Mouse (Mus musculus): ENCODE data around the gene Mpdu1.
"Not testable (repeated sequence)": the region's sequence is repeated elsewhere in the genome, so short reads cannot be mapped to it uniquely, and the experiment has no call there.

Gene Mpdu1

DNA sequence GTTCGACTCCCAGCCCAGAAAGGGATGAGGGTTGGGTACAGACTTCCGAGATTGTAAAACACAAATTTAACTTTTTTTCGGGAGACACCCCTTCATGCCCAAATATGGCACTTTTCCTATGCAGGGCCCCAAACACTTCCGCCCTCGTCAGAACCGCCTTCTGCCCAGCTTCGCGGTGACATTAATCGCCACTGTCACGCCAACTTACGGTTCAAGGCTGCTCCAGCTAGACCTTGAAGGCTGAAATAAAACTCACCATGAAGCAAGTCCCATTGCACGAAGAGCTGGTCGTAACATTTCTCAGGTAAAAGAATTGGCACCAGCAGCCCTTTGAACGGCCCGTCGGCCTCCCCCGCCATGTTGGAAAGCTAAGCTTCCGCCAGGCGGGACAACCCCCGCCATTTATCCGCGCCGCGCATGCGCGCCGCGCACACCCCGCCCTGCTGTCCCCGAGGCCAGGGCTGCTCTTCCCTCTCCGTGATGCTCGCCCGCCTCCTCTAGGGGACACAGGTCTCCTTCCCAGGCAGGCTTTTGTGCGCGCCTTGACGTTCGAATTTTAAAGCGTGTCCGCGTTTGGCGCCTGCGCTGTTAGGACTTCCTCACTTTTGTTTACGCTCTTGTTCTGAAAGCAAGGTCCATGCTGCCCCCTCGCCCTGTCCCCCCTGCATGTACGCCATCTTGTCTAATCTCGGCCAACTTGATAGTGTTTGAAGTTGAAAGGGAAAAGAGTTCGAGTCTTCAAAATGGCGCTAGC lies at the start of gene Mpdu1:
TSS of gene Mpdu1 (minus strand) at position 430 of the 754 bp plus-strand sequence.
- DNase-seq (ENCODE audit: low spot score), result peak; percentile 92

DNA sequence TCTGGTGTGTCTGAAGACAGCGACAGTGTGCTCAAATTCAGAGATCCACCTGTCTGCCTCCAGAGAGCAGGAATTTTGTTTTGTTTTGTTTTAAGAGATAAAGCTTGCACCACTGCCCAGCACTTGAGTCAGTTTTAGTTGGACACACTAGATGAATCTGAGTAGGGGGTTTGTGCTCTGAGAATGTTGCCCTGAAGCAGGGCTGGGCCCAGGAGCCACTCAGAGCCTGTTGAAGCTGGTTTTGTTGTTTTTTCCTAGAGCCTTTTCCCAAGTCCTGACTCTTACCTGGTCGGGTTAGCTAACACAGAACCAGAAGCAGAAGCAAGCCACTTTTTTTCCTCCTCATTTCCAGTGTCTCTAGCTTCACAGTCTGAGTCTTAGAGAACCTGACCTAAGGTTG lies 48.6 kb upstream of the Mpdu1 start:
- DNase-seq (ENCODE audit: low spot score), result no peak

DNA sequence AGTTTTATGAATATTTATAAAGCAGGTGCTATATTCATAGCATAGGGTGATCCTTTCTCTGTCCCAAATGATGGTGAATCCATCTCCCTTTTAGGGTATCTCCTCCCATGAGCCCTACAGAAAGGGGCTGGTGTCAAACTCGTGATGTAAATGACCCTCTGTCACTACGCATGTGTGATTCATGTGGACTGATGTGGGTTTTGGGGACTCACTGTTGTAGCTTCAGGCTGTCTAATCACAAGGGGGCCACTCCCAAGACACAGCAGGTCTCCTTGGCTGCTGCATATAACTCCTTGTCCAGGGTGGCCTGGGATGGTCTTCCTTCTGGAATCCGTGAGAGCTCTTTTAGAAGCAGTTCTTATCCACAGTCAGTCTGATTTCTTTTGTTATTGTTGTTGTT lies 48.0 kb upstream of the Mpdu1 start:
- no peak for DNase-seq (ENCODE audit: low spot score)

DNA sequence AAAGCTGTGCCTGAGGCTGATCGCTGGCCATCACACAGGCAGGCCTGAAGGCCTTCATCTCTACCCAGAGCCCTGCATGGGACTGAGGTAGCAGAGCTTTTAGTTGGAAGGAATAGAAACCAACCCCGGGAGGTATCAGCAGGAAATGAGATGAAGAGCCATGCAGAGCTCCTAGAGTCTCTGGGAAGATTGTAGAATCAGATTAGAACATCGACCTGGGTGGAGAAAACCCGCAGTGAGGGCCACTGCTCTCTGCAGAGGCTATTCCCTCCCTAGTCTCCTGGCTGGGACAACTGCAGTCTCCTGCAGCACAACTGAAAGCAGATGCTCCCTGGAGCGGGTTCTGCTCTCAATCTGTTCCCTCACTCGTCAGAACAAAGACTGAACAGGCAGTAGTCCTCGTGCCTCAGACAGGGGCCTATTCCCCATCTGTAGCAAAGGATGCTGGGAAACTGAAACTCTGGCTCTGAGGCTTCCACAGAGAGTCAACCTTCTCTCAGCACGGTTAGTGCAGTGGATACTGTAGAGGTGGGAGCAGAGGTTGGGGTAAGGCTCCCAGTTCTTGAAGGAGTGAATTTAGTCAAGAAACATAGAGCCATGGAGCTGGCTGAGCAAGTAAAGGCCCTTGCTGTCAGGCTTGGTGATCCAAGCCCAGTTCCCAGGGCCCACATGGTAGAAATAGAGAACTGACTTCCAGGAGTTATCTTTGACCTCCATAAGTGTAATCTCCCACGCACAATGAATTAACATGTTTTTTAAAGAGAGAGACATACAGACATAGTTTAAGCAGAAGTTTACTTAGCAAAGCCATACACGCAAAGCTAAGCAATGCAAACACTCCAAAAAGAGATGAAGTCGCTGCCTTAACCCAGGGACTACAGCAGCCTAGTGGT lies 47.4 kb upstream of the Mpdu1 start:
- DNase-seq (ENCODE audit: low spot score), result no peak

DNA sequence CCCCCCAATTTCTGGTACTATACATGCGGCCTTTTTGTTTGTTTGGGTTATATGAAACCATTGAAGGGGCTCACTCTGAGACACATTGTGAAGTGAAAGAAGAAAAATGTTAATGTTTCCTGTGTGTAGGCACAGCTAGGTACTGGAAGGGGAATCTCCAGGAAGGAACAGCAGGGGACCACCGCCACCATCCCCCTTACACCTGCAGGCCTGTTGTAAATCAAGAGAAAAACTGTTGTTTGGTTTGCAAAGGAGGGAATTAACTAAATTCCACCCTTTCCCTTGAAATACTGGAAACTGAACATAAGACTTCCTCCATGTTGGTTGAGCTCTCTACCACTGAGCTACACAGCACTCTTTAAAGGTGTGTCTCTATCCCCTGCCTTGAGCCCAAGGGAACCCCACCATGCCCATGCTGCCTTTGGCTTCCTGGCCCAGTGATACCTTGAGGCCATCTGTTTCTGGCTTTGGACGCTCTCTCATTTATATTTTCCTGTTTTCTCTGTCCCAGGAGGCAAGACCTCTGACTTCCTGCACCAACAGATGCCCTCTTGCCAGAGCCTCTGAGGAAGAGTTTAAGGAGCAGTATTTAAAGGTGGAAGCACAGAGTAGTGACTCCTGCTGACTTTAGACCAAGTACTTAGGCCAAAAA lies 46.3 kb upstream of the Mpdu1 start:
- no peak for DNase-seq (ENCODE audit: low spot score)

DNA sequence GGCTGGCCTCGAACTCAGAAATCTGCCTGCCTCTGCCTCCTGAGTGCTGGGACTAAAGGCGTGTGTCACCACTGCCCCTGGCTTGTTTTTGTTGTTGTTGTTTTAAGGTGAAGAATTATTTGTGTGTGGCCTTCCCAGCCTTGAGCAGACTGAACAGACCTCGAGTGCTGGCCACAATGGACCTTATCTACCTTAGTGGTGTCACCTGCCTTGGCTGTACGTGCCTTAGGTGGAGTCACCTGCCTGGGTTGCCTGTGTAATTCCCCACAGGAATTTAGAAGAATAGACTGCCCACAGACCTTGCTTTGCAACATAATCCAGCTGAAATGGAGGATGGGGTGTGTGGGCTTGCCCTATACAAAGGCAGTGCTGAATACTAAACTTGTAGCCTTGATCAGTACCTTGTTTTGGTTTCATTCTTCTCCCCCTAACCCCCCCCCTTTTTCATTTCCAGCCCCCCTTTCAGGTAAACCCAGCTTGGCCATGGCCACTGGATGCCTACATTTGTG lies 45.5 kb upstream of the Mpdu1 start:
- no peak for DNase-seq (ENCODE audit: low spot score)

DNA sequence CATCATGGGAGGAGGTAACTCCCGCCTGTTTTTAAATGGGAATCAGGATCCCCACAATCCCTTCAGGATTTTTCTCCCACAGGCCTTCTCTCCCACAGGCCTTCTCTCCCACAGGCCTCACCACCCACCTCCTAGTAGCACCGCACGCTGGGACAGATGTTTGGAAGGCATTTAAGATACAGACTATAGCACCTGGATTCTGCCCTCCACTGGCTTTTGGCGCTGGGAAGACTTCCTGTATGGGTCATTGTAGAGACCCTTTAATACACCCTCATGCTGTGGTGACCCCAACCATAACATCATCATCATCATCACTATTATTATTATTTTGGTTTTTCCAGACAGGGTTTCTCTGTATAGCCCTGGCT lies 45.0 kb upstream of the Mpdu1 start:
- DNase-seq (ENCODE audit: low spot score), result no peak

DNA sequence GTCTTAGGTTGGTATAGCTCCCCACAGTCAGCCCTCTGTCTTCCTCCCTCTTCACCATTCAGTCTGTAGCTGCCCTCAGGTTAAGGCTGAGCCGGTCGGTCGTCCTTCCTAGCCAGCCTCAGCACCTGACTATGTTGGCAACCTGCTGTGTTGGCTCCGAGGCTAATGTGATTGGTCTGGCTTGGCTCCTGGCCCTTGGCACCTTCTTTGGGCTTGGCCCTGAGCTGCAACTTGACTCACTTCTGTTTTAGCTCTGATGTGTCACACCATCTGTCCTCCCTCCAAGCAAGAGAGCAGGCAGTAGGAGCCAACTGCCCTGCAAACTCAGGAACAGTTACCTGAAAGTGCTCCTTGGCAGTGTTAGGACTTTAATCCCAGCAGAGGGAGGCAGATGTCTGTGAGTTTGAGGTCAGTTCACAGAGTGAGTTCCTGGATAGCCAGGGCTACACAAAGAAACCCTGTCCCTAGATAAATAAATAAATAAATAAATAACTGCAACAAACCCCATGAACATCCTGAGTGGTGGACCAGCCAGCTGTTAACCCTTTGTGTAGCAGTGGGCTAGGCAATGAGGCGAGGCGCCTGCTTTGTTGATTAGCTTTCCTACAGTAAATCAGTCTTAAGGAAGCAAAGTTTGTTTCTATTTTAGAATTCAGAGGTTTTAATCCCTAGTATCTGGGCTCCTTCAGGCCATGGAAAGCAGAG lies 44.5 kb upstream of the Mpdu1 start:
- DNase-seq (ENCODE audit: low spot score), result peak; percentile 58

DNA sequence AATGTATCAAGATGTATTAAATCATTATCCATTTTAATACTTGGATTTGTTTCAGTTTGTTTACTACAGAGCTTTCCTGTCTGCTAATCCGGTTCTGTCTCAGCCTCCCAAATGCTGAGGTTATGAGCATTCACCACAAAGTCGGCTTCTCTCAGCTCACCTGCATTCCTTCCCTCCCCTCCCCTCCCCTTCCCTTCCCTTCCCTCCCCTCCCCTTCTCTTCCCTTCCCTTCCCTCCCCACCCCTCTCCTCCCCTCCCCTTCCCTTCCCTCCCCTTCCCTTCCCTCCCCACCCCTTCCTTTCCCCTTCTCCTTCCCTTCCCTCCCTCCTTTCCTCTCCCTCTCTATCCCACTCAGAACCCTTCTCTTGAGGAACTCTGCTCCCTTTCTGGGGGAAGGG lies 42.2 kb upstream of the Mpdu1 start:
- no peak for DNase-seq (ENCODE audit: low spot score)

DNA sequence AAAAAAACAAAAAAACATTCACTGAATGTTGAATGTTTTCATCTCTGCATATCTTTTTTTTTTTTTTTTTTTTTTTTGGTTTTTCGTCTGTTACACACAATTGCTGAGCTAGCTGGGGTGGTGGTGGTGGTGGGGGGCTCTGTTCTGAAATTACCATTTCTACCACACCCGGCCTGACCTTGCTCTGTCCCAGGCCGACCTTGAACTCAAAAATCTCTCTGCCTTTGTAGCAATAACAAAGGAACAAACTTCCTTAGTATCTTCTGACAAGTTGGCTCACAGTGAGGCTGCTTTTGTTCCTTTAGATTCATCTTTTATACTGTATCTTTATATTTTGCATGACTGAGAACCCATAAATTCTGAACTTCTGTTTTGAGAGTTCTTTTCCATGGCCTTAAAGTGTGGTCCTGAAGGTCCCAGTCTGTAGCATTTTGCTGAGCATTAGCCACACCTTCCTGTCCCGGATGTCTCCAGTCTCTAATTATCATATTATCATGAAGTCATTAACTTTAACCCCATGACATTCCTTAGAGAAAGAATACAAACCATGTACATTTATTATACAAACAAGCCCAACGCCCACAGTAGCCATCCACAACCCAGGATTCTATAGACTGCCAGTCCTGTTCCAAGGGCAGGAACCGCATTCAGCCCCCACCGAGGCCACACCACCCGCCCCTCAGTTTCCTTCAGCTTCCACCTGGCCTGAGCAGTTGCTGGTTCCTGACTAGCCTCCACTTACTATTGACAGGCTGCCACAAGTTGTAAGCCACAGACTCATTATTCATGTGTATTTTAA lies 41.6 kb upstream of the Mpdu1 start:
- no peak for DNase-seq (ENCODE audit: low spot score)

DNA sequence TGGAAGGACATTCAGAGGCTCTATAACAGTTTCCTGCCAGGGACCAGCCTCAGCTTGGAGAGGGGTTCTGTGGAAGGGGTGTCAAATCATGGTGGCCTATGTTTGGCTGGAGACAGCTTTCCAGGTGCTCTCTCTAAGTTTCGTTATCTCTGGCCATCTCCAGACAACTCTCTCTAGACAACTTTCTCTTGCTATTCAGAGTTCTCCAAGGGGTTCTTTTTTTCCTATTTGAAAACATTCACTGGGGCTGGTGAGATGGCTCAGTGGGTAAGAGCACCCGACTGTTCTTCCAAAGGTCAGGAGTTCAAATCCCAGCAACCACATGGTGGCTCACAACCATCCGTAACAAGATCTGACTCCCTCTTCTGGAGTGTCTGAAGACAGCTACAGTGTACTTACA lies 40.9 kb upstream of the Mpdu1 start:
- not testable (repeated sequence) for DNase-seq (ENCODE audit: low spot score)

DNA sequence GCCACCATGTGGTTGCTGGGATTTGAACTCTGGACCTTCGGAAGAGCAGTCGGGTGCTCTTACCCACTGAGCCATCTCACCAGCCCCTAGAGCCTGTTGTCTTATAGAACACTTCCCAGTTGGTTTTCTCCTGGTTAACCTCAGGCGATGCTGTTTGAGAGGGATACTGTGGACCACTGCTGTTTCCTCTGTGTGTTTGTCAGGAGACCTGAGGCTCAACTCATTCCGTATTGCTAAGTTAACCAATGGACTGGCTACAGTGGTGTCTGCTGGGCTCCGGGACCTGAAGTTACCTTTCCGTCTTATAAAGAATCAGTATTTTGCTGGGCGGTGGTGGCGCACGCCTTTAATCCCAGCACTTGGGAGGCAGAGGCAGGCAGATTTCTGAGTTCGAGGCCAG lies 40.4 kb upstream of the Mpdu1 start:
- DNase-seq (ENCODE audit: low spot score), result not testable (repeated sequence)

DNA sequence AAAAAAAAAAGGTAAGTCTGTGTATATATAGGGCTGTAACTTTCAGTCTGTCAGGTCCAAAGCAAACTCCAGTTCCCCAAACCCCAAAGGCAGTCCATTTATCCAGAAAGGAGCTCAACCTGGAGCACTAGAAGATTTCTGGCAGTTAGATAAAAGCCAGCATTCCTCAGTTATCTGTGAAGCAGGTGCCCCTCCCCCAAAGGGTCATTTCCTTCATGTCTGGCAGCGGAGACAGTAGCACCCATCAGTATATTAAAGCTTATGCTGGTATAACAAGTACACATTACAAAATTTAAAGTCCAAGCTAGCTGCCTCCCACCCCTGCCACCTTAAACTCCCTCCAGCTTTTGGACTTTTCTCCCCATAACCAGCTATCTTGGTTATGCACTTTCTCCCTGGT lies 37.2 kb upstream of the Mpdu1 start:
- DNase-seq (ENCODE audit: low spot score), result no peak

DNA sequence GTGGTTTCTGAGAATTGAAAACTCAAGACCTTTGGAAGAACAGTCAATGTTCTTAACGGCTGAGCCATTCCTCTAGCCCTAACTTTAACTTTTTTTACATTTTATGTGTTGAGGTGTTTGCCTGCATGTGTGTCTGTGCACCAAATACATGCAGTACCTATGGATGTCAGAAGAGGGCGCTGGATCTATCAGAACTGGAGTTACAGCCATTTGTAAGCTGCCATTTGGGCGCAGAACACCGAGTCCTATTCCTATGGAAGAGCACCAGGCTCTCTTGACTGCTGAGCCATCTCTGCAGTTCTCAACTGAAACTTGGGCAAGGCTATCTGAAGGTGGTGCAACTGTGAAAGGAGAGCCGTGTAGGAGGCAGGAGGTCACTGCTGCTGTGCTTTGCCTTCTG lies 36.1 kb upstream of the Mpdu1 start:
- no peak for DNase-seq (ENCODE audit: low spot score)

DNA sequence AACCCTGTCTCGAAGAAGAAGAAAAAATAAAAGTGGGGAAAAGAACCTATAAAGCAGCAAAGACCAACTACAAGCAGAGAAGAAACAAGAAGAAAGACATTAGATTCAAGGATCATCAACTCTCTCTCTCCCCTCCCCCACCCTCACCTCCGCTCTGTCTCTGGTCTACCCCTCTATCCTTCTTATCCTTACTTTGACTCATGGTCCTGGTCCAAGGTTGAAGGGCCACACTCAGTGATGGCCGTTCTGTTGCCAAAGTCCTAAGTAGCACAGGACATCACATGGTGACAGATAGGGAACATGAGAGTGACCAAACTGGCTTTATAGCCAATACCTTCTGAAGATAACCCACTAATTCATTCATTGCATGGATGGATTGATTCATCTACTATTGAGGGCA lies 35.0 kb upstream of the Mpdu1 start:
- DNase-seq (ENCODE audit: low spot score), result no peak

DNA sequence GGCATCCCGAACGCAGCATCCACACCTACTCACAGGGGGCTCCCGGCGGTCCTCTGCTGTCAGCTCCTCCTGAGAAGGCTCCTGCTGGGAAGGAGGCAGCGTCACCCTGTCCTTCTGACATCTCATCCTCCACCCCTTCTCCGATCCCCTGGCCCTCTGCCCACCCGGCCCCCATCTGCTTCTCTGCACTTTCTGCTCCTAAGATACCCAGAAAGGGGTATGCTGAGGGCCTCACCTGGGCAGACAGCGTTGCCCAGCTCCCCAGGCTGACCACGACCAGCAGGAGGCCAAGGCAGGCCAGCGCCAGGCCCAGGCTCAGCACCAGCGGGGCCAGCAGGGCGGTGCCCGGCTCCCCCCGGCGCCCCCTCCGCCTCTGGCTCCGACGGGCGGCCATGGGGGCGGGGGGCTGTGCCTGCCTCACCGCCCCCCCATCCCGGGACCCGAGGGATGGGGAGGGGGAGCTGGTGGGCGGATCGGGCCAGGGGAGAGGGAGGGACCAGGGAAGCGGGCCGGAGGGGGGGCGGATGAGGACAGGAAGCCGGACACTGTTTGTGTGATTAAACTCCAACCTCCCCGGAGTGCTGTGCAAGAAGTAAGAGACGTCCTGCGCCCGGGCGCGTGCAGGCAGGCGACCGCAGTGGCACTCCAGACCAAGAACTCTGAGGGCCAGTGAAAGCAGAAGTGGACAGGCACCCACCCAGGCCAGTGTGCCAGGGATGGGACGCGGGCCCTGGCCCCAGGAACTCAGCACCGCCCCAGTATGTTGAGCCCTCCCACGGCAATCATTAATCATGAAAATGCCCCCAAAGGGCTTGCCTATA lies 33.1 kb upstream of the Mpdu1 start, which contains the start of the genes Tnfsf12 and Tnfsfm13:
TSS of gene Tnfsf12 (minus strand) at position 489 of the 821 bp plus-strand sequence.
TSS of gene Tnfsfm13 (minus strand) at position 738 of the 821 bp plus-strand sequence.
- DNase-seq (ENCODE audit: low spot score), result peak; percentile 75

DNA sequence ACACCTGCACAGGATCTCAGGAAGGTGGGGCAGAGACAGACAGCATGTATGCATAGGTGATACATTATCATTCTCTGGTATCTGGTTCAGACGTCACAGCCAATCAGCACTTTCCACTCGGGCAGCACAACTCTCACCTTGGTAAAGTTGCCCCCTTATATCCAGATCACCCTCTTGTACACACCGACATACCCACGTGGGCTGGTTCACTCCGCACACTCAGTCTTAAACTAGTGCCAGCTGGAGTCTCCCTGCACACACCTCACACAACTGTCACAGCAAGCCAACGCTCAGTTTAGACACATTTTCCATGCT lies 32.6 kb upstream of the Mpdu1 start:
- DNase-seq (ENCODE audit: low spot score), result no peak

DNA sequence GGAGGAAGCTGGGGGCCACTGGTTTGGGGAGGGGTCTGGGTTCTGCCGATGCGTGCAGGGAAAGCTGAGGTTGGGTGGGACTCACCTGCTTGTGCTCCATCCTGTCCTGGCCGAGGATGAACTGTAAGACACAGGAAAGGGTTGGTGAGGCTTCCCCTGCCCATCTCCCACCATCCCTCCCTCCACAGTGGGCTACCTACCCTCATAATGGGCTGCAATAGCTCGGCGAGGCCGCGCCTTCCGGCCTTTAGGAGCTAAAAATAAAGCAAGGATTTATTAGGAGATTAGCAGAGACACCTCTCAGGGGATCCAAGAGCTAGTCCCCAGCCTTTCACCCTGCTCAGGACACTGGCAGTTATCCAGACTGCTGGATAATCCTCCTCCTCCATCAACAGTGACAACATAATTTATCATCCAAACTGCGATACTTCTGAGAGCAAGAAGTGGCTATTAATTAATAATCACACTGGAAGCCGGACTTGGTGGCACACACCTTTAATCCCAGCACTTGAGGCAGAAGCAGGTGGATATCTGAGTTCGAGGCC lies 31.1 kb upstream of the Mpdu1 start:
- no peak for DNase-seq (ENCODE audit: low spot score)

DNA sequence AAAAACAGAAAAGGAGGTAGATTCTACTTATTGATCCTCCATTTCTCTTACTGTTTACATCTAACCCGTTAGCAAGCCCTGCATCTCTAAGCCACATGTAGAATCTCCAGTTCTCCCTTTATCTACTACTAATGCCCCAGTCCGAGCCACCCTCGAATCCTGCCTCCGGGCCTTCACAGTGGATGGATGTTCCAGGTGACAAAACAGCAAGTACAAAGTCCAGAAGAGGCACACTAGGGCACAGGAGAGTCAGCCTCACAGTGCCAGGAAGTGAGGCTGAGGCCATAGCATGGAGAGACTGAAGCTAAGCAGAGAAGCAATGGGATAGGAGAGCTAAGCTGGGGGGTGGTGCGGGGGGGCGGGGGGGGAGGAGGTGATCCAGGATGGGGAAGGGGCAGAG lies 30.4 kb upstream of the Mpdu1 start:
- no peak for DNase-seq (ENCODE audit: low spot score)

DNA sequence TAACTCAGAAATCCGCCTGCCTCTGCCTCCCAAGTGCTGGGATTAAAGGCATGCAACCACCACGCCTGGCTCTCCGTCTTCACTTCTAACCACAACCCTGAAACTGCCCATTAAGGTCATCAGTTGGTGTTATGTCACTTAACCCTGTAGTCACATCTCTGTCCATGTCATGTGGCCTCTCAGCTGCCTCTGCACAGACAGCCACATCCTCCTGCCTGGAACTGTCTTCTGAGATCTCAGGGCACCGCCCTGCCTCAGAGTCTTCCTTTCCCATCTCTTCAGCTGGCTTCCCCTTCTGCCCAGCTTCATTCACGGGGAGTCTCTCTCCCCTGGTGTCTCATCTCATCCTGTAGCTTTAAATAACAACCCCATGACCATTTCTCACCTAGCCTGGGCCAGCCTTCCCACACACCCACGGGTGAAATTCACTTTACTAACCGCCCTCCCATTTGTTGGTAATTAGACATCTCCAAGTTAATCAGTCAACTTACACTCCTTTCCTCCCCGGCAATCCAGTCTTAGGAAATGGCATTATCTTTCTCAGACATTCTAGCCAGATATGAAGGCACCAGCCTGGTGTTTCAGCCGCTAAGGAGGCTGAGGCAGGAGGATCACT lies 29.9 kb upstream of the Mpdu1 start:
- no peak for DNase-seq (ENCODE audit: low spot score)

Measured in urinary bladder, postnatal 14 days (tissue).